Mouse (Mus musculus): ENCODE measurements at regions not wholly inside any gene's neighbourhood (a gene's known extent, or its start where the extent isn't known, plus 50 kb on each side); places are given as distances from the start of the nearest gene placed in this dataset.

DNA sequence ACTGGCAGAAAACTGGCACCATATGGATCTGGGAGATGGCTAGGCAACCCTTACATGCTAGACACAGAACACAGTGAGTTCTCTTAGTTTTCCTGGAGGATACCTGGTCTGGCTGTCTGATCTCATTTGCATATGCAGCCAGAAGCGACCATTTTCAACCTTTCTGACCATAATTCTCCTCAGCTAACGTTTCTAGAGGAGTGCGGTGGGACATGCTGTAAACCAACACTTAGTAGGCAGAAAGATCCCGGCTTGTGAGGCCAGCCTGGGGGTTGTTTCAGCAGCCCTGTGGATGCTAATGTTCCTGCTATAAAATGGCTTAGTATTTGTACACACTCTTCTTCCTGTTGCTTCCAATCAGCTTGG, 168.6 kb upstream of the Olig3 start:
- no peak for DNase-seq

DNA sequence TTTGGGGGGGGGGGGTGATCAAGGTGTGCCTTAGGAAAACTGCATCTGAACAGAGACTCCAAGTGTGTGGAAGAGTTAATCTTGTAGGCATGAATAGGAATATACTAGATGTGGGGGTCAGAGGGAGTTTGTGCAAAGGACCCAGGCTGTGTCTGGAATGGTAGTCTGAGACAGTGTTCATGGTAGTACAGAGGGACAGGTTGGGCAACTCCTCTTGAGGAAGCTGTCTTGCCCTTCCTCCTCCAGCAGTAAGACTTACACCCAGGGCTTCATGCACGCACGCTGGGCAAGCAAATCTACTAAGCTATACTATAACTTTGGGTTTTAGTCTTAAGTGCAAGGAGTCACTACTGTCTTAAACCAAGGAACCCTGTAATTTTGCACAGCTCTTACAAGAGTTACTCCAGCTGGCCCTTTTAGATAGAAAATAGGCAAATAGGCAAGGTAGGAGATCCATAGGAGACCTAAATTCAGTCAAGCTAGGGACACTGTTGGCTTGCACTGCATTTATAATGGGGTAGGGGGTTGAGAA, 169.2 kb upstream of the Olig3 start:
- no peak for DNase-seq

DNA sequence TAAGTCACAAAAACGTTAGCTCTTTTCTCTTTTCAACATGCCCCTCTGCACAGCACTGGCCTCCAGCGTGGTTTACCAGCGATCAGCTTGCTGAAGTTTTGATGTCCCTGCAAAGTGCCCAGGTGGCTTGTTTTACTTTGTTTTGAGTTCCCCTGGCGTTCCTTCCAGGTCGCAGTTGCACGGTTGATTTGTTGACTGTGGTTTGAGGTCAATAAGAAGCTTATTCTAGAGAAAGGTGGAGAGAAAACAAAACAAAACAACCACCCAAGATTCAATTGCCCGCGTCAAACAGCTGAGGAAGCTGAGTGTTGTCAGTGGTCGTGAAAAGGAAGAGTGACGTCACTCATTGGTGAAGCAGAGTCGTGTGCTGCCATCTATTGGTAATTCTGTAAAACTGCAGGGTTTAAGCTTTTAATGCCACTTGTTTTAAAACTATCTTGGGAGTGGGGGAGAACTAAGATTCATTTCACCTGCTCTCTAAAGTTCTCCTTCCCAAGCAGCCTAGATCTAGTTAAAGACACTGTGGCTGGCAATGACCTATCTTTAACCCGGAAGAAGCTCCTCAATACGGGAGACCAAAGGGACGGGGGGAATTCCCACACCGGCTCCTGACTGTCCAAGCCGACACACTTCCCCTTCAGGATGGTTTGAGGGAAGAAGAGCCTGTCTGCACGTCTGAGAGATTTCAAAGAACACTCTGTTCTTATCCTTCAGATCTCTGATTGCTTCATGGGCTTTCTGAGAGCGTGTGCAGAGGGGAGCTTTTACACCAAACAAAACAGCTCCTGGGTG, 170.3 kb upstream of the Olig3 start:
- peak; percentile 30 for DNase-seq

DNA sequence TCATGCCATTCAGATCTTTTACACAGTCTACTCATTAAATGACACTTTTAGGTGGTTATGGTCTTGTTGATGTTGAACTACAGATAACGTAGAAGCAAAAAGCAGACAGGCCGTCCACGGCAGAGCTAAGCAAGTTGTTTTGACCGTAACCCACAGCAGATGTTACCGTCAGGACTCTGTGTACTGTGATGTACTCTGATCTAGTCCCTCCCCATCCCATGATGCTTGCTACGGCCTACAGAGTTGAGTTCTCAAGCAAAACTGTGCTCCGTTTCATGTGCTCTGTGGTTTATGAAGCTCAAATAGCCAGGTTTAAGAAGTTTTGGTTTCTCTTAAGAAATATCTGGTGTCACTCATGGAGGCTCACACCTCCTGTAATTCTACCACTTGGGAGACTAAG, 169.4 kb upstream of the Tnfaip3 start:
- DNase-seq = no peak

DNA sequence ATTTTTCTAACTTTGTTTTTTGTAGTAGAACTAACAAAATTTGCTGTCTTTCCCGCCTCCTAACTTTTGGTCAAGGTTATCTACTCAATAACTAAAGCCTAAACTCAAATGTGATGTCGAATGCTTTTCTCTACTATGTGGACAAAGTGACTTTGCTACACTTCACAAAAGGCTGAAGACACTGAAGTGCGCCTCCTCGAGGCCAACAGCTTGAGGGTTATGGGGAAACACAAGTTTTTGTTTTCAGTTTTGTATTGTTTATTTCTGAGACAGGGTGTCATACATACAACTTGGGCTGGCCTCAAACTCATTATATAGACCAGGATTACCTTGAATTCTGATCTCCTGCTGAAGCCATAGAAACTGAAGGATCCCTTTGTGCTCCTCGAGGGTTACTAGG, 162.4 kb upstream of the Tnfaip3 start:
- no peak for DNase-seq

DNA sequence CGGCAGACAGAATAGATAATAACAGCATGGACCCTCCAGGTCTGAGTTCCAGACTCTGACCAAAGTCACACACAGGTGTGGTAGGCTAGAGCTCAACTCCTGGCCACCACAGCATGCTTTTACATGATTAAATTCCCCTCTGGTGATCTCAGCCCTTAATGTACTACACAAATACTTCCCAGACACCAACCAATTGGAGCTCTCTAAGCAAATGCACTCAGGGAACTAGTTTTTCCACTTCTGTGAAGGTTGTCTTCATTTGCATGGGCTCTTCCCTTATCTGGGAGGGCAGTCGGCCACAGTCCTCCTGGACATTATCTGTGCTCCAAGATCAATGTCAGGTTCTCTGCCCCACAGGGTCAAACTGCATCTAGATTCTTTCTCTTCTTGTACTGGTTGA, 162.0 kb upstream of the Tnfaip3 start:
- no peak for DNase-seq

DNA sequence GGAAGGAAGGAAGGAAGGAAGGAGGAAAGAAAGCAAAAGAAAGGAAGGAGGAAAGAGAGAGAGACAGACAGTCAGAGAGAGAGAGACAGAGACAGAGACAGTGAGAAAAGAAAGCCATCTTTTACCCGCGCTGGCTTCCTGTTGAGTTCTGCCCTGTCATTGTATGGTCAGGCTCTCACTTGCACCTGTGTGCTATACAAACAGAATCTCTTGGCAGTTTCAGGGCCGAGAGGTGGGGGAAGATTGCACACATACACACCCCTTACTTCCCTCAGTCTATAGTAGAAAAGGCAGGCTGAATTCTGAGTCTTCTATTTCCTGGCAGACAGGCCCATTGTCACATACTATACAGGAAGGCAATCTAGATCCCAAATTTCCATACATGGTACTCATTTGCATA, 160.8 kb upstream of the Tnfaip3 start:
- DNase-seq = no peak

DNA sequence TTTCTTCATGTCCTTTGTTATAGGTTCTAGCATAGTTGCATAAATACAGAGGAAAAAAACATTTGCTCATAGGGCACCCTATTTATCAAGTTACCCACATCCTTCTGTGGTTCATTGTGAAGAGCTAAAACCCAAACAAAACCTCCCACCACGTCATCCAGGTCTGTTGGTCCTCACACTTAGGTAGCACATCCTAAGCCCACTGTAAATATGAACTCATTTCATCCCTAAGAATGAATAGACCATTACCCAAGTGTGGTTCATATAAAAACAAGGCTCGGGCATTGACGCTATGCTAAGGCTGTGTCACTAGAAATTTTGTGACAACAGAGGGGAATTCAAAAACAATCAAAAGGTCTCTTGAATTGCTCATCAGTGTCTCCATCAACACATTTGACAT, 156.4 kb upstream of the Tnfaip3 start:
- no peak for DNase-seq

DNA sequence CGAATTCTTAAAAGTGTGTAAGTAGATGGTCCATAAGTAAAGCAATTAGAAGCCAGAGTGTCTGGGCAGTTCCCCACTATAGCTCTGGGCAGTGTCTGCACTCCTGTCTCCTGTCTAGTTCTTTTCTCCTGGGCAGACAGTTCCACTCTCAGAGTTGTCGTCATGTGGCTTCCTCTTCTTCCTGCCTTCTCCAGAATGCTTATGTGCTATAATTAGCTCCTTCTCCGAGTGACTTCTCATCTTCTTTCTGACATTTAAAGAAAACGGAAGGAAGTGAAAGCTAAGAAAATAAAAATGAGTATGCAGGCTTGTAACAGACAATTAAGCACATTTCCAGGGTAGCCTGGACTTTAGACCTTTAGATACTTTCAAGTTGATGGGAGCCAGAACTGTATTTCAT, 155.1 kb upstream of the Tnfaip3 start:
- DNase-seq = peak; percentile 39

DNA sequence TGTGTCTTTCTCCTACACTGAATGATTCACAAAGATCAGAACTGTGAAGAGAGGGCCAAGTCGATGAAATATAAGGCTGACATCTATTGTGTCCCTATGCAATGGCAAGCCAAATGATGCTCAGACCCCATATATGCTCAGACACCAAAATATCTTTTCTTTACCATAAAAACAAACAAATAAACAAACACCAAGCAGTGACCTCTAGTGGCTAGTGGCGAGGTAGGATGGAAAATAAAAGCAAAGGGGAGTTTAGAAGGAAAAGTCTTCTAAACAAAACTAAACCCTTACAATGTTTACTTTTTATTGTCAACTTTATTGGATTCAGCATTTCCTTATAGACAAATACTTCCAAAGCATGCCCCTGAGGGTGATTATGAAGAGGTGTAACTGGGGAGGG, 153.8 kb upstream of the Tnfaip3 start:
- DNase-seq = no peak

DNA sequence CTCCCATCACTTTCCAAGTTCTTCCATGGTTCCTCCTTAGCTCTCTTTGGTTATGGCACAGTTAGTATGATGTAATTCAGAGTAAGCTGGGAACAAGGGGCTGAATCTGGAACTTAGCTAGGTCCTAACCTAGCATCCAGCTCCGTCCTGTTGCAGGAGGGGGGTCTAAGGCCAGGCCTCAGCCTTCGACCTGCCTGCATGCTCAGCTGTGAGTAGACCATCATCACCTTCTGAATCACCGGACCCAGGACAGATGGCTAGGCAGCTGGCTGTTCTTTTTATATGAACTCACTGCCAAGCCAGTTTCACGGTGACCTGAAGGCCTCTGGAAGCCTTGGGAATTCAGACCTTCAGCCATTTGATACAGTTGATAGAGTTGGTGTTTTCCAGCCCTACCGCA, 152.9 kb upstream of the Tnfaip3 start:
- no peak for DNase-seq

DNA sequence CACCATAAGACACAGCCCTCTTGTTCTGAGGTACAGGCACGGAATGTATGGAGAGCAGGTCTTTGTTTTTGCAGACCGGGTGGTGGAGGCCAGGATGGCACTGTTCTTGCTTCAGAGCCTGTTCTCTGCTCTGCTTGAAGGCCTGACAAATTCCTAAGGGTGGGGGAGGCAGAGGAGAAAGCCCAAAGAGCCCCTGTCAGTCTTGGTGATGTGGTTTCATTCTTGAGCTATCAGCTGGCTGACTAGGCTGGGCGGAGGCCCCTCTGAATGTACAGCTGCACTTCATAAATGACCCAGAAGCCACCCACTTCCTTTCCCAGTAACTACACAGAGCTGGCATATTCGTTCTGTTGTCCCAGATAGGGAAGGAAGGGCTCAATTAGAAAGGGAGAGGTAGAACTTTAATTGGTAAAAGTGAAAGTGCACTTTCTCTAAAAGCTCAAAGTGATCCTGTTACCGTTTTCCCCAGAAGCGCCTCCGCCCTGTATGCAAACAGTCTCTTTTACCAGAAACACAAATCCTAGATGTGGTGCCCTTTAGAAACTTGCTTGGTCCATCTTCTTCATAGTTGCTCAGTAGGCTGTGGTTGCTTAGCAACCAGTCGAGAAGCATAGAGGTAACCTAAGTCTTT, 152.3 kb upstream of the Tnfaip3 start:
- no peak for DNase-seq

DNA sequence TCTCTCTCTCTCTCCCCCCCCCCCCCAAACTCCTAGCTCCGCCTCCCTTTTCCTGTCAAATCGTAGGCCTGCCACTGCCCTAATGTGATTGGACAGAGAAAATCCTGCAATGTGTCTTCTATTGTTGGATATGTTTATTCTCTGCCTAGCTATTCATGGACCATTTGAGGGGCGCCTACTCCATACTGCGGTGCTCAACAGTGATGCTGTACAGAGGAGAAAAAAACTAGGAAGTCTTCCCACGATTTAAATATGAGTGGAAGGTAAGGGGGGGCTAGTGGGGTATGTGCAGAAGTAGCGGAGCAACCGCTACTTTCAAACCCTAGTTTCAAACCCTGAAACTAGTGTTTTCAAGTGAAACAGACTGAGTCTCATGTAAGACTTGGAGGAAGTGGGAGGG, 151.6 kb upstream of the Tnfaip3 start:
- DNase-seq = no peak

DNA sequence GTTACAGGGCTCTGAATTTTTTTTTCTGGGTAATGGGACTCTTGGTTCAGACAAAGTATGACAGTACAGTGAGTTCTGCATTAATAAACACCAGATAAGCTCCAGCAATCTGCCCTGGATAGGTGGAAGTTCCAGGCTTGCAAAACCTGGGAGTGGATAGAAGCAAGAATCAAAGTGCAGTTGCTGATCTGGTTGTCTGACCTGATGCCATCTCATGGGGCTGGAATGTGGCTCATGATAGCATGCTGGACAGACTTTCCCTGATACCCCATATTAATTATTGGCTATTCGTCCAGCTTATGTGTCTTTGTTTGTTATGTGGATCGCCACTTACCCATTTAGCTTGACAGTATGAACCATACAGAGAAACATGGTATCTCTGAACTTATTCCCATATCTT, 146.6 kb upstream of the Tnfaip3 start:
- DNase-seq = no peak

DNA sequence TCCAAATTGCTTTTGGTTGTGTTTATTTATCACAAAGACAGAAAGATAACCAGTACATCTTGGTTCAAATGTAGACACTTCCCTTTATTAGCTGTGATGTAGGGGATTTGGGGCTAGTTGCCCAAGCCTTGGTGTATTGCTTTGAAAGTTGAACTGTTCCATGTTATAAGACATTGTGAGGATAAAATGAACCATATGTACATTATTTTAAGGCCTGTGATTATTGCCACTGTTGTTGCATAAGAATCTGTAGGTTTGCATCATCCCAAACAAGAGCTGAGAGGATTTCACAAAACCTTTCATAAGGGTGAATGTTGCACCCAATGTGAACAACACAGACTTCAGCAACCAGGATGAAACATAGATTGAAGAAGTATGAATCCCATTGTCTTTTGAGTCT, 145.7 kb upstream of the Tnfaip3 start:
- DNase-seq = no peak

DNA sequence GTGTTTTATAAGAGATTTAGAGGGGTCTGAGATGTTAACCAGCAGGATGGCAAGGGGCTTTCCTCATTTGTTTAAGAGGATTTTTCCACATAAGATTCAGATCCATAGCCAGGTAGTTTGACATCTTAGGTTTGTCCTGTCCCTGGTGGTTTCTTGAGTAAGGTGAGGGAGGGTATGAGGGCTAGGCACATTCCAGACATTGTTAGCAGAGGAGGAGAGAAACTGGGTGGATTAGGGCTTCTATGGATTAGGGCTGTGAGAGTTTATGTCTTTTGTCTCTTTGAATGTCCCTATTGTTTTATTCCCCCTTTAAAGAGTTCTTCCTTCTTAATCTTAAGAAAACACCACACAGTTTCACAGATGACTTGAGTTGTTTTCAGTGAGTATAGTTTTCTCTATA, 138.6 kb upstream of the Tnfaip3 start:
- DNase-seq = no peak

DNA sequence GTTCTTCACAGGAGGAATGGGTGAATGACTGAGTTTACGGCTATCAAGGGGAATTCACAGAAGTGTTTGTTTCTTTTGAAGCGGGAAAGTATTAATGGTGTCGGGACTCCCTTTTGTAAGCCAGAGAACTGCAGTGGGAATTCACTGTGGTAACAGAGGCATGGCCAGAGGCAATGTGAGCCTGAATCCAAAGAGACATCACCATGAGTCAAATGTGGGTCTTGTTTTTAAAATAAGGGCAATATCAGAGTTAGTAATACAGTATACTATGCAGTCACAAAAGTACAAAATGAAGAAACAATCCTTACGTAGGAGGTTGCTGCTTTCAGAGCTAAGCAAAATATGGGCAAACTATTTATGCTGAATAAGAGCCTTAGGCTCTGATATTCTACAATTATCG, 137.3 kb upstream of the Tnfaip3 start:
- no peak for DNase-seq

DNA sequence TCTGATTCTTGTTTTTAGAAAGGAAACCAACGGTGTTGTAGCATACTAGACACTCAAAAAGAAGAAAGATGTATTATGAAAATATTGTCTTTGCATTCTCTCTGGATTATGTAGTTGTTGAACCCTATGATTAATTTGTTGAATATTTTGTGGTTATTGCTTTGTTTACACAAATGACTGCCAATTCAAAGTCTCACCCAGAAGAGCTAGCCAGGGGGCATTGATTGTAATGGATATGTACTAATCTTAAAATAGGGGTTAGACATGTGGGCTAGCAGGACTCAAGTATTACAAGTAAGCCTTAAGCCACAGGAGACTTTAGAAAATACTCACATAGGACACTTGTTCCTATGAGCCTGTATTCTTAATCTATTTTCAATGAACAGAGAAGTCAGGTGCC, 135.3 kb upstream of the Tnfaip3 start:
- no peak for DNase-seq

DNA sequence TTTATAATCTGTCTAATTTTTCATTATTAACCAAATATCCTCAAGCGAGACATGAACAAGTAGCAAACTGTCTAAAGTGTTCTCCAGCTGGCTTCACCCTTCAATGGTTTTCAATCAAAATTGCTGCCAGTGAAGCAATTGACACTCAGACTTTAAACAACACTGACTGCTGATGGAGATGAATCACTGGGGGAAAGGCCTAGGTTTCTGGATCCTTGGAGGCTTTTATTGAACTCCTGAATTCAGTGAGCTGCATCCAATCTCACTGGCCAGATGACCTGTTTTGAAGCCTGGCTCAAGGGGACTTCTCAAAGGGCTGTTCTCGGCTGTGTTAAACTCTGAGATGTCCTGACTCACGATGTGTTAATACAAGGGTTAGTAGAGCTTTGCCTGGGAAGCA, 134.5 kb upstream of the Tnfaip3 start:
- no peak for DNase-seq

DNA sequence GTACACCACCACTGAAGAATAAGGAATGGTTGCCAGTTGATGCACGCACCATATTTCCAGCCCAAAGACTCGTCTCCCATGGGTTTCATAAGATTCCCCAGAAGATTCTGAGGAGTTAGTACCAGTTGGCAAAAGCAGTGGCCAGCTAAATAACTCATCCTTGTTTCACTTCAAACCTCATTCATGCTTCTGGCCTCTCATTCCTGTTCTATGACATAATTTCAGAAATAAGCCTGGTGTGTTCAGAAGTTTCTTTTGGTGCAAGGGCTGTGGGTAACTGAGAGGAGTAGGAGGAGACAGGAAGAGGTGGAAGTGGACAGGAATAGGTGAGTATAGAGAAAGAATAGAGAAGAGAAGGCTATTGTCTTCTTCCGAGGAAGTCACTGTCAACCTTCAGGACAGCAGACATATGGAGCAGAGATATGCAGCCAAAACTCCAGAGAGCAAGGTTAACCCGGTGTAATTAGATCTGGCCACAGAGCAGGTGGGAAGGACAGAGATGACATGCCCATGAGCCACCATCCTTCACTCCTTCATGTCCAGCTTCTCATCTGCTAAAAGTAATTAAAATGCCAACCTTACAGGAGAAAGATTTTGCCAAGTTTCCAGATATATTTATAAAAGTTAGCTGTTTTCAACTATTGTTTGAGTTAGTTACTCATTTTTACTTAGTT, 133.9 kb upstream of the Tnfaip3 start:
- no peak for DNase-seq

DNA sequence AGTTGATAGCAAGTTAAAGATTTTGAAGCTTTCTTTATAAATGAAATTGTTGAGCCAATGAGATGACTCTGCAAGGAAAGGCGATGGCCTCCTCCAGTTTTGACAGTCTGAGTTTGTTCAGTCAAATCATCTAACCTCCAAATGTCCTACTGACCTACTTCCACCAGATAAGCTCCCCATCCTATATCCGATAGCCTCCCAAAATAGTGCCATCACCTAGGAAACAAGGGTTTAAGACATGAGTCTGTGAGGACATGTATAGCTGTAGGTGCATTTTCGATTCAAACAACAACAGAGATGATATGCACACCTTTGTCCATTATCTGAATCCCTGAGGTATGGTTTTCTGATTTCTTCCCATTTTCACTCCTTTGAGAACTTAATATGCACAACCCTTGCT, 126.0 kb upstream of the Tnfaip3 start:
- no peak for DNase-seq

DNA sequence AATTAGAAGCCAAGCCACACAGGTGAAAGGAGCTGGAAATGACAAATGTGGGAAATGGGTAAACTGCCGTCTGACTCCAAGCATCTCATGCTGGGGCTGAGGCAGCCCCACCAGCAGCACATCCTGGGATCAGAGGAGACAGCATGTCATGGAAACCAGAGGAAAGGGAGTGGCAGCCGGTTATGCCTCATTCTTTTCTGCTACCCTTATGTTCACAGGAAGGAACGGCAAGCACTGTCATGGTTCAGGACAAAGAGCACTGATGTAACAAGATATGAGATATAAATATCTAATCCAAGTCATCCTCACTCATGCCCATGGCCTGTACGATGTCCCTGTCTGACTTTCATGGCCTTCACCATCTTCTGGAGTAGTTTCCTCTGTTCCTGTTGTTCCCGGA, 125.2 kb upstream of the Tnfaip3 start:
- DNase-seq = no peak

DNA sequence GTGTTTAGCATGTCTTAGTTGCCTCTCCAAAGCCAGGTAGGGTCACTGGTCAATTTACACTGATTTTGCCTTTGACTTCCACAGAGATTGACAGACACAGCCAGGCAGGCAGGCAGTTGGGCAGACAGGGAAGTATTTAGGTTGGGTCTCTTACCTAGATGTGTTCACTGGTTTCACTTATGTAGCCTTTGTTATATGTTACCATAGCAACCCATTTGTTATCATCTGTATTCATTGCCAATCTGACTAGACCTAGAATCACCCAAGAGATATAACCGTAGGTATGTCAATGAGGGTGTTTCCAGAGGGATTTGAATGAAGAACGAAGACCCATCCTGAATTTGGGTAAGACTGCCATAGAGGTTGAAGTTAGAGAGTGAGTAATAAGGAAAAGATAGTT, 123.8 kb upstream of the Tnfaip3 start:
- DNase-seq = no peak

DNA sequence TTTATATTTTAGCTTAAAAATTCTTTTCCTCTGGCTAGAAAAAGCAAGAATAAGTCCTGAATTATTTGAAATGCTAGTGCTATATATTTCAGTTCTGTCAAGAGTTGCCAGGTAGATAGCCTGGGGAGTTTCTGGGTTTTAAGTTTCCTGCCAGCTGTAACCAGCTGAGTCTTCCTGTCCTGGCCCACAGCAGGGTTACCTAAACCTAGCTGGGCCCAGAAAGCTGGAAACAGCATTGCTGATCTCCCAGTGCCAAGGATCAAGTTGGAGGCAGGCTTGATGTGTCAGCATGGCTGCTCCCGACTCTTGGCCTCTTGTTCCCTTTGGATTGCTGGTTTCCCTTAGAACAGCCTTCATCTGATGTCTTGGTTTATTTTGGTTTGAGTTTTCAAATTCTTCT, 122.8 kb upstream of the Tnfaip3 start:
- no peak for DNase-seq
